Mouse (Mus musculus) ES-E14 (cell line): ENCODE results near the gene Galnt17. TPM values are rescaled to one million over a fixed set of nuclear protein-coding genes. Genes with fewer than 3 reads are reported as not detected.
A peak's percentile ranks its signal among the peaks of the same experiment; 100 is the strongest.

ENCODE experiments used
- DNase-seq: peaks from one replicate; pipeline ENCODE4 v3.0.0-alpha.2; 2013; ENCODE audit warnings: low read depth, low spot score
- H3K27ac ChIP-seq: 2 replicates; pipeline ENCODE4 v1.5.1; 2012; ENCODE audit warnings: low read depth, mild to moderate bottlenecking, low read length, moderate library complexity, mixed read lengths; ENCODE audit not compliant: poor library complexity, insufficient read depth, severe bottlenecking
- H3K36me3 ChIP-seq: 2 replicates; pipeline ENCODE4 v1.6.1; 2012; ENCODE audit warnings: mild to moderate bottlenecking, low read length, moderate library complexity, mixed read lengths; ENCODE audit not compliant: control insufficient read depth, poor library complexity, insufficient read depth, severe bottlenecking
- H3K4me1 ChIP-seq, 2 experiments: fragments of 150-350 bp in 1 of 2; sonication (generic) in 1 of 2; 2 replicates each; pipeline ENCODE4 v1.6.1; 2012; ENCODE audit warnings: low read length in 2 of 2, mild to moderate bottlenecking in 1 of 2, mixed read lengths in 1 of 2; ENCODE audit not compliant: control insufficient read depth in 2 of 2, insufficient read depth in 2 of 2, poor library complexity in 1 of 2
- H3K4me3 ChIP-seq, 2 experiments: fragments of 150-350 bp in 1 of 2; sonication (generic) in 1 of 2; 2 replicates each; pipeline ENCODE4 v1.5.1; 2012; ENCODE audit warnings: low read length in 2 of 2, low read depth in 1 of 2, mild to moderate bottlenecking in 1 of 2, mixed read lengths in 1 of 2; ENCODE audit not compliant: insufficient read depth in 1 of 2, poor library complexity in 1 of 2, severe bottlenecking in 1 of 2
- H3K9ac ChIP-seq: 2 replicates; pipeline ENCODE4 v1.6.1; 2012; ENCODE audit warnings: low read depth, mild to moderate bottlenecking, low read length, mixed read lengths; ENCODE audit not compliant: poor library complexity, insufficient read depth, severe bottlenecking
- H3K9me3 ChIP-seq: fragments of 150-350 bp; sonication (generic); 2 replicates; pipeline ENCODE4 v1.6.1; 2012; ENCODE audit warnings: low read depth, mild to moderate bottlenecking, low read length; ENCODE audit not compliant: control insufficient read depth, insufficient read depth
- CHD2 ChIP-seq: IDR thresholded peaks from 2 replicates; pipeline ENCODE4 v1.6.1; 2014; ENCODE audit warnings: mild to moderate bottlenecking, low read depth, low read length, inconsistent platforms
- HCFC1 ChIP-seq: IDR thresholded peaks from 2 replicates; pipeline ENCODE4 v1.6.1; 2012; ENCODE audit warnings: low read length, inconsistent platforms, borderline replicate concordance; ENCODE audit not compliant: insufficient read depth
- MAFK ChIP-seq: IDR thresholded peaks from 2 replicates; pipeline ENCODE4 v1.6.1; 2014; ENCODE audit warnings: mild to moderate bottlenecking, low read depth, low read length, inconsistent platforms; ENCODE audit not compliant: insufficient read depth
- ZC3H11A ChIP-seq: IDR thresholded peaks from 2 replicates; pipeline ENCODE4 v1.6.1; 2012; ENCODE audit warnings: low read depth, mild to moderate bottlenecking, inconsistent platforms, low read length, borderline replicate concordance
- ZNF384 ChIP-seq: IDR thresholded peaks from 2 replicates; pipeline ENCODE4 v1.6.1; 2012; ENCODE audit warnings: low read depth, low read length, inconsistent platforms
- in situ Hi-C, 2 experiments: fragments of 600-800 bp; cut with MboI; formaldehyde crosslinking; loops; one replicate each; pipeline ENCODE4 v1.15.1; 2025; ENCODE audit warnings: low sequenced_read_pairs in 2 of 2, inconsistent platforms in 1 of 2; ENCODE audit not compliant: unreplicated experiment in 2 of 2
- total RNA-seq: library from RNA; depleted of rRNA; stranded (reverse); fragments of 300-350 nt; gene quantifications from 2 replicates; pipeline ENCODE4 v1.2.3, GENCODE M21; 2012

Gene Galnt17
- total RNA-seq, 1 experiment, result 2.2 TPM

DNA sequence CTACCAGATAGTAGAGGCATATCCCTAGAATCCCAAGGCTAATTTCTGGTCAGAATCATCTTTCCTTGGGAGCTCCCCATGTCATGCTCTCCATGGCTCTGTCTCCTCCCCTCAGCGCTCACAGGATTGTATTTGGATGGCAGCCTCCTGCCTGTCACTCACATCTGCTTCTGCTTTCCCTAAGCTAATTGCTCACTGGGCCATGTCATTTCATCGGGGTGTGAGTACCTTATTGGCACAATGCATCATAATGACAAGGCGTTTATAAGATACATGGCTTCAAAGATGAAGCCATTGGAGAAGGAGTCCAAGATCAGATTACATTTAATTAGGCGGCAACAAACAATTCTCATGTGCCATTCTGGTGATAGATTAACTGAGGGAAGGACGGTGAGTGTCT is 416.6 kb downstream of the Galnt17 start:
- H3K9me3 ChIP-seq, result no peaks in the 10 kb centered on the region
- TF ChIP-seq ZC3H11A (no peak), HCFC1 (no peak), MAFK (no peak), ZNF384 (no peak), CHD2 (no peak)
- H3K36me3 ChIP-seq, result no peaks in the 10 kb centered on the region
- no peak overlapping the region for H3K9ac ChIP-seq
- no peaks in the 10 kb centered on the region for H3K4me1 ChIP-seq
- in situ Hi-C loops, result no loop called here
- no peak overlapping the region for H3K4me3 ChIP-seq
- no peak overlapping the region for H3K27ac ChIP-seq
- no peak for DNase-seq

DNA sequence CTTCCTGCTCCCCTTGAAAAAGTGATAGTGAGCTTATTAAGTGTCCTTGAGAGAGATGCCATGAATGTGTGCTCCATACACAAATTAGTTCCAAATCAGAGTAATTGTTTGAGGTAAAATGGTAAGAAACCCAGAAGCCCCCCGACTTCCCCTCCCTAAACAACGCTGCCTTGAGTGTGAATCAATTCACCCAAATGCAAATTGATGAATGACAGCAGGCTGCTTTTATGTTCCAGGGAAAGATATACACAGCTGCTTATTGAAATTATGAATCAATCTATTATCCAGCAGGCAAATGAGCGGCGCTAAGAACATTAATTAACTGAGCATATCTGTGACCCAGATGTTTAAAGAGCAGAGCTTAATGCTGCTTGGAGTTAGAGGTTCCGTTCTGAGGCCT is 428.0 kb downstream of the Galnt17 start:
- TF ChIP-seq ZC3H11A (no peak), MAFK (no peak), ZNF384 (no peak), CHD2 (no peak), HCFC1 (no peak)
- Histone ChIP-seq H3K4me3 (no peak overlapping the region), H3K9me3 (no peaks in the 10 kb centered on the region), H3K9ac (no peak overlapping the region), H3K27ac (no peak overlapping the region), H3K36me3 (no peaks in the 10 kb centered on the region), H3K4me1 (no peaks in the 10 kb centered on the region)
- in situ Hi-C loops, result no loop called here
- DNase-seq, result no peak

DNA sequence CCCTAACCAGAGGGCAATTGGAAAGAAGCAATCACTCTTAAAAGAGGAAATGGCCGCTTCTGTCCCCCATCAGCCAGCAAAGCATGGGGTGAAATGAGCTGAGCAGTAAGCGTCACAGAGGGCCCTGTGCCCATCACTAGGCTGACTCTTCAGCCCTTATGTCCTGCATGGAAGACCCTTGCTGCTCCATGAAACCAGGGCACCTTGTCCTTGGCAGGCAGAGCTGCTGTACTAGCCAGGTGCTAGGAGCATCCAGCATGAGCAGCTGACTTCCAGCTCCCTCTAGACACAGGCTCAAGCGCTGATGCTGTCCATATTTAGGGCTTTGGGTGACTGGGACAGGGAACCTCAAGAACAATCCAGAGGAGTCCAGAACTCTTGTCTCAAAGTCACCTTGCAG is 432.9 kb downstream of the Galnt17 start:
- H3K4me3 ChIP-seq, result no peak overlapping the region
- no peaks in the 10 kb centered on the region for H3K36me3 ChIP-seq
- DNase-seq, result no peak
- no peaks in the 10 kb centered on the region for H3K9me3 ChIP-seq
- TF ChIP-seq MAFK, result no peak
- no peak for TF ChIP-seq ZC3H11A
- no peak for TF ChIP-seq HCFC1
- no peak for TF ChIP-seq ZNF384
- no peak for TF ChIP-seq CHD2
- in situ Hi-C loops, result no loop called here
- no peak overlapping the region for H3K27ac ChIP-seq
- H3K4me1 ChIP-seq, result no peaks in the 10 kb centered on the region
- no peak overlapping the region for H3K9ac ChIP-seq

DNA sequence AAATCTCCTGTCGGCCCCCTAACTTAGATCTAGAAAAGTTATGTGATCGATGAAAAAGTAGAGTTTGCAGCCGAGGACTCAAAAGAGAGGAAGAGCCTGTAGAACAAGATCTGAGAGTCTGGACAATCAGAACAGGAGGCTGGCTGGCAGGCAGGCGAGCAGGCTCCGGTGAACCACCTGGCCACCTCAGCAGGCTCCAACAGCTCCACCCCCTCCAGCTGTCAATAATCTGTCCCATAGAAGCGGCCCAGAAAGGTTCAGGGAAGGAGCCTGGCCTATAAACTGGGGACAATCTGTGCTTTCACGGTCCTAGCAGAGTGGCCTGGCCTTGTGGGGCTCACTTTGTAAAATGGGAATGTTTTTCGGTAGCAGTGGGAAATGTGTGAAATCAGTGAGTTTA is 437.2 kb downstream of the Galnt17 start:
- no peak overlapping the region for H3K9ac ChIP-seq
- no peak for DNase-seq
- no peak overlapping the region for H3K27ac ChIP-seq
- H3K4me1 ChIP-seq, result no peaks in the 10 kb centered on the region
- no peaks in the 10 kb centered on the region for H3K36me3 ChIP-seq
- TF ChIP-seq HCFC1, result no peak
- TF ChIP-seq ZNF384, result no peak
- TF ChIP-seq ZC3H11A, result no peak
- TF ChIP-seq MAFK, result no peak
- no peak for TF ChIP-seq CHD2
- H3K4me3 ChIP-seq, result no peak overlapping the region
- no peaks in the 10 kb centered on the region for H3K9me3 ChIP-seq
- in situ Hi-C loops, result no loop called here

DNA sequence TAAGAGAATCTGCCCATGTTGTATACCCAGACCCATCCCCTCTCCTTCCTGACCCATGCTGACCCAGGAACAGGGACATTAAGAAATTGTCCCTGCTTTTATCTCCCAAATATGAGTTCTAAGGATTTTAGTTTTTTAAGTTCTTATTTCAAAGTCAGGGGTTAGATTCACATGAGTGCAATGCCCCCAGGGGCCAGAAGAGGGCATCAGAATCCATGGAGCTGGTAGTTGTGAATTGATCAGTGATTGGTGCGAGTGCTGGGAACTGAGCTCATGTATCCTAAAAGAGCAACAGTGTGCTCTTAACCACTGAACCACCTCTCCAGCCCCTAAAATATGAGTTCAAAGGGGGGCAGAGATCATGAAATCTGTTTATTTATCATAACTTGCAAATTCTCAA is 438.4 kb downstream of the Galnt17 start:
- DNase-seq, result peak; percentile 47
- in situ Hi-C loops, result loop anchor here in 1 of 2 experiments (10.0 kb wide), 1 partner anchor 555 kb away; no protein-coding TSS in a partner anchor
- Histone ChIP-seq H3K36me3 (no peaks in the 10 kb centered on the region), H3K27ac (no peak overlapping the region), H3K4me3 (no peak overlapping the region), H3K4me1 (no peaks in the 10 kb centered on the region), H3K9ac (no peak overlapping the region), H3K9me3 (no peaks in the 10 kb centered on the region)
- TF ChIP-seq ZC3H11A (no peak), CHD2 (no peak), ZNF384 (no peak), HCFC1 (no peak), MAFK (no peak)
